Mouse (Mus musculus) yolk sac, embryonic 10.5 days (tissue): ENCODE data around the gene Cdc42bpb.

Source experiments
- DNase-seq: peaks from one replicate; pipeline ENCODE4 v3.0.0-alpha.2; 2017; ENCODE audit warnings: low spot score

Cdc42bpb gene

DNA sequence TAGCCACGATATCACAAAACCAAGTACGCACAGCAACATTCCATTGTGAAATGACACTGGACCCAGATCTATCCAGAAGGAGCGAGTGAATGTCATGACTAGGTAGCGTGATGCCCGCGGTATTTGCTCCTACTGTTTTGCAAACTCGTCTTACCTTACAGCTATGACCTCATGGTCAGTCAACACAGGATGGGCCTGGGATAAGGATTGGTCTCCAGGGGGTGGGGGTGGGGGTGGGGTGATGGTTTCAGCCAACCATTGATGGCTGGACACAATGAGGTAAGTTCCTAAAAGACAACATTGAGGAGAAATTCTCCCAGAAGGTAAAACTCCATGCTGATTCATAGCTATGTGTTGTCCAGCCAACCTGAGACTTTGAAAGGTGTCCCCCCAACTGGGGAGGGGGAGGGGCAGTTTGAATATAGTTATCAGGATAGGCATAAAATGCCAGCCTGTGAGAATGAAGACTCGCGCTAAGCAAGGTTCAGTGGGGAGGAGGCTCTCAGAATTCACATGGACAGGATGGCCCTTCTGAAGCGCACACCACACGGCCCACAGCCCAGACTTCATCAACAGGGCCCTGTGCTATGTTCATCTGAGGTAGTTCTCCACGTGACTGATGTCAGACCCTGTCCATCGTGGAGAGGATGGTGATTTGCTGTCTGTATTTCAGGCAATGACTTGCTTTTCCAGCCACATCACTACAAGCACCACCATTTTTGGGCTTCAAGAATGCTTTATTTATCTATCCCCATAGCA, 8.5 kb upstream of the Cdc42bpb start:
- DNase-seq, result no peak

DNA sequence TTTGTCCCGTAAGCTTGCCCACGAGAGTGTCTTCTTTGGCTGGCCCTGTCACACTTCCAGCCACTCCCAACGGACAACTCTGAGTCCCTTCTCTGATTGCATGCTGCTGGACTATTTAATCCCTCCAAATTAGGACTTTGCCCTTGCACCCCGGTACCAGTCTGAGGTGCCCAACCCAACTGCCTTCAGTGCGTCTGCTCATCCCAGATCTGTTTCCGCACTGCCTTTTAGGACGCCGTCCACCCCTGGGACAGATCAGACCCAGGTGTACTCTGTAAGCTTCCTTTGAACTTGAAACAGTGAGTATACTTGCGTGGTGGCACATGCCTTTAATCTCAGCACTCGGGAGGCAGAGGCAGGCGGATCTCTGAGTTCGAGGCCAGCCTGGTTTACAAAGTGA, 1.3 kb upstream of the Cdc42bpb start:
- DNase-seq, result no peak

DNA sequence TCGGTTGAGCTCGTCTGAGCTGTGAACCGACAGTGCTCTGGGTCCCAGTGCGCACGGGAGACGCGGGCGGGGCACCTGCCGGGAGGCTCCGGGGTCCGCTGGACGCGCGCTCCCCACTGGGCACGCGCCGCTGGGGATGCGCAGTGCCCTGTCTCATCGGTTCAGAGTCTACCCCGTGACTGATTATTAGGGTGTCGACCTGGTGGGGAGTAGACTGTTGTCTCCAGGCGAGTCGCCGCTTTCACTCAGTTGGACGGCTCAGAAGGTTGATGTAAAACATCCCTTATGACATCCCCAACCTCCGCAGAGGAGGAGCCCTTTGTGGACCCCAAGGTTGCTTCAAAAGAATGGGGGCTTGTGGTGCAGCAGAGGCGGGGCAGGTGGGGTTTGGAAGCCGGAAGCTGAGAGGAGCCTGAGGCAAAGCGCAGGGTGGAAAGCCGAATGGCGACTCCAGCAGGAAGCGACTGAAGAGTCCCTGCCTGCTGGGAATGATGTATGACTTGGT, 520 bp upstream of the Cdc42bpb start:
- DNase-seq, result no peak

DNA sequence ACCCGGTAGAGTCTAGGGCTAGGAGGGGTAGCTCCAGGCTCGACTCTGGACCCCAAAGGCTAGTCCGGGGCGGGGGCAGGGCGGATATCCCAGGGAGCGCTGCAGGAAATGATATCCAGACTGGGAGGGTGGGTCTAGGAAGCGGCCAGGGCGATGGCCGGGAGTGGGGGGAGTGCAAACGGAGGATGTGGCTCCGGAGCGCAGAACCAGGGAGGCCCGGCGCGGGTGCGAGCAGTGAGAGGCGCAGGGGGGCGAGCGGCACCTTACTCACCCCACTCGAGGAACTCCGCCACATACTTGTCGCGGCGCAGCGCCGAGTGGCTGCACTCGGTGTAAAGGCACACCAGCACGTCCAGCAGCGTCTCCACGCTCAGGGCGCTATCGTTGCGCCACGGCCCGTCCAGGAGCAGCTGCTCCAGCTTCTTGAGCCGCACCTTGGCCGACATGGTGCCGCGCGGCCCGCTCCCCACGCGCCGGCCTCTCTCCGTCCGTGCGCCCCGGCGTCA, 639 bp downstream of the Cdc42bpb start:
- peak; percentile 76 for DNase-seq

DNA sequence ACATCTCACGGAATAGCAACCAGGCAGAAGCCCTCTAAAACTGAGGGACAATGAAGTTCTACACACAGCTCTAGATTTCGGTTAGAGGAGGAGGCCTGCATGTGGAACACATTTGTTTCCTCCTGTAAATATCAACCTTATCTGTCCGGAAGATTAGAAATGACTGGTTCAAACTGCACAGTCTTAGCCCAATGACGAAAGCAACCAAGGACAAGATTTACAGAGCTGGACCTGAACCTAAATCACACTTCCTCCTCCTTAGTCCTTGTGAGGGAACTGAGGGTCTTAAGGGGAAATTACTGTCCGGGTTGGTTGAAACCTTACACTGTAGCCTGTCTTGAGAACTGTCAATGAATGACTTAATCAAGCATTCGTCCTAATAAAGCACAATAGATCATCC, 1.5 kb downstream of the Cdc42bpb start:
- peak; percentile 23 for DNase-seq

DNA sequence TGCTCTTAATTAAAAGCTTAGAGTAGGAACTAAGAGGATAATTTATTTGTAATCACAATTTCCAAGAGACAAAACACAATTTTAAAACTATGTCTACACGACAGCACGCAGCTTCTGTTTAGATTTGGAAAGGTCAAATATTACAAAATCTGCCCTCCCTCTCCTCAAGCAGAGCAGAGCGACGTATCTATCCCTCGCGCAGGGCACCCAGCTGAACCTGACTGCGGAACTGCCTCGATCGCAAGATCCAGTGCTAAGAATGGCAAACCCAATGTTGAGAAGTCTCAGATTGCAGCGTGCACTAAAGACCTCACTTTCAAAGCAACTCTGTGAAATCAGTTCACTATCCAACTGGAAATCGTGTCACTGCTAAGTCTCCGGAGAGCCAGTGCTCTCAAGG, 2.0 kb downstream of the Cdc42bpb start:
- DNase-seq, result no peak

DNA sequence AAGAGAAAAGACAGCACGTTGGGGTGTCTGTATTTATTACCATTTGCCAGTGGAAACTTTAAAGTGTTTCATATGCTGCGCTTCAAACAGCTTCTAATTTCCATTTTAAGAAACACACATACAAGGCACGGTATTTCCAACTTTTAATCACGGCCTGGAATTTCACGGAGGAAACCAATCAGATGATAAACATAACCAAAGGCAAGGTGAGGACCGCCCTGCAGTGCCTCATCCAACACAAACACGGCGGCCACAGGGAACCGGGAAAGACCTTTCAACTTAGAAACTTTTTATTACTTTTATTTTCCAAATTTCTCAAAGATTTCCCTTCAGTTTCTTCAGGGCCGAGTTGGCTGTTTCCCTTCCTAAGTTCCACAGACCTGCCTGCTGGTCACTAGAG, 2.8 kb downstream of the Cdc42bpb start:
- no peak for DNase-seq

DNA sequence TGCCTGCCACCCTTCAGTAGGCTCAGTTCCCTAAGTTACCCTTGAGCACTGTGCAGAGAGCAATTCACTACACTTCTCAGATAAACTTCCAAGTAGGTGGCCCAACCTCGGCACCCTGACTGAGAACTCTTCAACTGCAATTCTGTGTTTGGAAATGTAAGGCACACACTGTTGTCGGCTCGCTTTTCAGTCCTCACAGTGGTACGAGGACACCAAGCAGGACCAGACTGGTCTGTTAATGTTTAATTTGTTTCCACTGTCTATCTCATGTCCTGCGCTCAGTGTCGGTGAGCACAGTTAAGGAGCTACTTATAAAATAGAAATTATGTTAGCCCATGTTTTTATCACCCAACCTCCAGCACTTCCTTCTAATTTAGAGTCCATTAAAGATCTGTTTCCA, 4.1 kb downstream of the Cdc42bpb start:
- DNase-seq, result peak; percentile 54

DNA sequence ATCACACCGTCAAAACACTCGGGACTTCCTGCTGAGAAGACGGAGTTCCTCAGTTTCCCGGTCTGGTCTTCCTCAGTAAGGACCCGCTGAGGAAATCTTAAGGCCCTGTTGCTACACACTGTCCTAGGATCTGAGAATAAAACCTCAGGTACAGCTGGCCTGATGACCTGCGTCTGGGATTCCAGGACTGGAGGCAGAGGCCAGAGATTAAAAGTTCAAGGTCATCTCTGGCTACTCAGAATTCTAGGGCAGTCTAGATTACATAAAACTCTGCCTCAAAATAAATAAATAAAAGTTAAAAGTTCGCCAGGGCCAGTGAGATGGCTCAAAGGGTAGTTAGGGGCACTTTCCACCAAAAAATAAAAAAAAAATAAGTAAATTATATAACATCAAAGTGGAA, 5.6 kb downstream of the Cdc42bpb start:
- no peak for DNase-seq

DNA sequence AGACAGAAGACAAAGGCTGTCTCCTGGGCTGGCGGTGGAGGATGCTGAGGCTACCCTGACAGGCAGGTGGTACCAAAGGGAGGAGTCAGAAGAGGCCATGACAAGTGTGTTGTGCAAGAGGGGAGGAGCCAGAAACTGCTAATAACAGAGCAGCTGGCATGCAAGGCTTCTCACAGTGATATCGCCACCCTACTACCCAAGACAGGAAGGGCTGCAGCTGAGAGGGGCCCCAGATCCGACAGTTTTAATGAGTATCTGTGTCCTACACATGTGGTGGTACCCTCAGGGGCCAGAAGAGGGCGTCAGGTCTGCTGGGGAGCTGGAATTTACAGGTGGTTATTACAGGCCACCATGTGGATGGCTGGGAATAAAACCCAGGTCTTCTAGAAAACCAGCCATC, 7.3 kb downstream of the Cdc42bpb start:
- DNase-seq, result no peak

DNA sequence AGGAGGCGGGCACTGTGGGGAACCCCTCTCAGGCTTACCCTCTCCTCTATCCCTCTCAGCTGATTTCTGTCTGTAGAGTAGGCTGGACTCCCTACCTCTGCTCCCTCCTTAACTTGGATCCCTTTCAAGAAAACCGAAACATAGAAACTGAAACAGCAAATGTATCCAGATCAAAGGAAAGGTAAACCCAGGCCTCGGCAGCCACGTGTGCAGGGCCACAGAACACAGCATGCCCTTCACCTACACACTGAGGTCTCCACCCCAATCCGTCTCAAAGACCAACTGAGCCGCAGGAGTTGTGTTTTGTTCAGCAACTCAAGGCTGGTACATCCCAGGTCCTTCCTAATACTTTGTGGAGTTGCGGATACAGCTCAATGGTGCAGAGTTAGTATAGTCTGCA, 10.5 kb downstream of the Cdc42bpb start:
- DNase-seq, result no peak

DNA sequence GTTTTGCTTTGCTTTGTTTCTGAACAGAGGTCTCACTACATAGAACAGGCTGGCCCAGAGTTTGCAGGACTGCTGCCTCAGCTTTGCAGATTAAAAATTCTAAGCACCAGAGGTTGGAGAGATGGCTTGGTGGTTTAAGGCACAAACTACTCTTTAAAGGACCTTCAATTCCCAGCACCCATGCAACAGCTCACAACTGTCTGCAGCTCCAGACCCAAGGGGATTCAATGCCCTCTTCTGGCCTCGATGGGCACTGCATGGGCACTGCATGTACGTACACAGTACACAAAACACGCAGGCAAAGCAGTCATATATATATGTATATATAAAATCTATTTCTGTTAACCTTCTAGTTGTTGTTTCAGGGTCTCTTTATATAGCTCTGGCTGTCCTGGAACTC, 13.3 kb downstream of the Cdc42bpb start:
- DNase-seq, result no peak

DNA sequence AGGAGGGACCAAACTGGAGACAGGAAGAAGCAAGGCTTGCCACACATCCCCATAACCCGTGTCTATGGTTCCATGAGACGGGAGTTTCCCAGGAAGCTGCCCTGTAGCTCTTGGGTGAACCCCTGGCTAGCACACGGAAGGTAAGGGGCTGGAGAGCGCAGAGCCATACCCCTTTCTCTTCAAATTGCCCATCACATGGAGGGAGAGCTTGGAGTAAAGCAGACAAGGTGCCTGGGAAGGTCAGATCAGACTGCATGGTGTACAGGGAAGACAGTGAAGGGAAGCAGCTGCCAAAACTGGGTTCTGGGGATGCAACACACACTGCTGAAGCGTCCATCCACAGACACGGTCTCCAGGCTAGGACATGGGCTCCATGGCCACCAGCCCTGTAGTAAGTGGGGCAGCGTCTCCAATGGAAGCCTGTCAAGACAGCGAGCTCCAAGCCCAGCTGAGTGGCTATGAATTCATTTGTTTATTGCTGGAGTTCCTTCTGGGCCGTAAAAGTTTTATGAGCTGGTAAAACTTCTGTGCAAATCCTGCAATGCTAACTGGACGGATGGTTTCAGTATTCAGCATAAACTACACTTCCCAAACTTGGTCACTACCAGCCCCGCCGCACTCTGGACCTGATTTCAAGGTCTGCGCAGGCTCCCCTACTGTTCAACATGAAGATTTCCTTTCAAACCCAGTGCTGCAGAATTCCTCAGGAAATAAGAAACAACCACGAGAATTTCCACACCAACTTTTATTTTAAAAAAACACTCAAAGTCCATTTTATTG, 16.0 kb downstream of the Cdc42bpb start:
- DNase-seq, result no peak

DNA sequence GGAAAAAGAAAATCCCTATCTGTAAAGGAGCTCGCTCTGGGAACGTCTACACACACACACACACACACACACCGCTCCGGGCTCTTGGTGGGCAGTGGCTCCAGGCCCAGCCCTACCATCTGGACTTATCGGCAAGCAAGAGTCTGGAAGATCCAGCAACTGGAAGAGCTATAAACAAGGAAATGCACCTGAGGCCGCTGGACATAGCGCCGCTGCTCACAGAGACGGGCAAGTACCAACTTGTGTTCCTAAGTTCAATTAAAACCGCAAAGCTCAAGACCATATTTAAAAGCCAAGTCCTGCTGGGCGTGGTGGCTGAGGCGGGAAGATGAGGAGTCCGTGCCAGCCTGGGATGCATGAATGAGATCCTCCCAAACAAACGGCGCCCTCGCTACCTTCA, 16.8 kb downstream of the Cdc42bpb start:
- DNase-seq, result no peak

DNA sequence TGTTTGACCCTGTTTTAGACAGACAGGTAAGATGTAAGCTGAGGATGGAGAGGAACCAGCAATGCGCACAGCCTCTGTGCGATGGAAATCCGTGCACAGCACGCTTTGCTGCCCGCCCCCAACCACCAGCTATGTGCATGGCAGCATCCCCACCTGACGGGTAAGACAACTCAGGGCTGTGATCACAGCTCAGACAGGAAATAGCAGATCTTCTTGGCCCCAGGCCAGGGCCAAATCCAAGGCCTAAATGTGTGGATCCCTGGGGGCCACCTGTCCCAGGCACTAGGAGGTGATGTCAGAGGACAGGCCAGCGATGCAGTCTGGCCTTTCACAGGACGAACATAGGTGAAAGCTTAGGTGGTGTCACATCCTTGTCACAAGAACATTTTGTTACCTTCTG, 21.3 kb downstream of the Cdc42bpb start:
- no peak for DNase-seq

DNA sequence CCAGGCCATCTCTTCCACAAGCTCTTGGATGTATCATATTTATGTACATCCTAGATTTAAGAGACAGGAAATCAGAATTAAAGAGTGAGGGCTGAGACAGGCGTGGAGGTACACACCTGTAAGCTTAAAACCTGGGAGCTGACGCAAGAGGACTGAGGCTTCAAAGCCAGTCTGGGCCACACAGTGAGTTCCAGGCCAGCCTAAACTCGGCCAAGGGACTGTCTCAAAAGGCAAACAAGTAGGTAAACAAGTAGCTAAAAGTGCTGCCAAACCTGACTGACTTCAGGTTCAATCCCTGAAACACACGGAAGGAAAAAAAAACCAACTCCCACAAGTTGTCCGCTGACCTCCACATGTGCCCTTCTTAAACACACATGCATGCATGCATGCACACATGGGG, 23.4 kb downstream of the Cdc42bpb start:
- no peak for DNase-seq

DNA sequence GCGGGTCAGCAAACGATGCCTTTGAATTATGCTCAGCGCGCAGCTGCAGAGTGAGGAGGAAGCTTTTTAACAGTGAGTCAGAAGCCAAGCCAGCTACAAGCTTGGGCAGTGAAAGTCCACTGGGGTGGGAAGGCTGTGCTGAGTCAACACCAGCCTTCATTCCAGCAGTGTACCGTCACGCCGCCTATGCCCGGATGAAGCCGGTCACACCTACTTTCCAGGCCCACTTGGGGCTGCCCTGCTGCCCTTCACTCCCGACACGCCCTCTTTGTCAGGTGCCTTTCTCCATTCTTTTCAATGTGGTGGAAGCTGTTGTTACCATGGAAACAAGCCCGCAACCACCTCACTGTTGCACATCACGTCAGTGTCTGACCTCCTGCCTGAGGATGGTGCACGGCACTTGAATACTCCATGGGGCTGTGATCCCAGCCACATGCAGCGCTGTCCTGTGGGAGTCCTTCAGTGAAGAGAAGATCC, 24.0 kb downstream of the Cdc42bpb start:
- DNase-seq, result peak; percentile 89

DNA sequence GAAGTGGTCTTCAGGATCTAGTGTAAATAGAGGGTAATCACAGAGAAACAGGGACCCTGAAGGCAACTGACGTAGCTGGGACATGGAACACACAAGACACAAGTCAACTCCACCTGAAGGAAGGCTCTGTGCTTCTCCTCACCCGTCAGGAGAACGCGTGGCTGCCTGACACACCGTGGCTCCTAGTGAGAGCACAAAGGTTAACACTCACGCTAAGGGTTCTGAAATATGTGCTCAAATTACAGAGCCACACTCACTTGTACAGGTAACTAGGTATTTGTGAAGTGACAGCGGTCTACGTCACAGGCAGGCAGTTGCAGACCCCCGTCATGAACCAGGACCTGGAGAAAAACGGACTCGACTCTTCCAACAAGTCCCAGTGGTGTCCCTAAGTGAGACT, 24.5 kb downstream of the Cdc42bpb start:
- DNase-seq, result no peak

DNA sequence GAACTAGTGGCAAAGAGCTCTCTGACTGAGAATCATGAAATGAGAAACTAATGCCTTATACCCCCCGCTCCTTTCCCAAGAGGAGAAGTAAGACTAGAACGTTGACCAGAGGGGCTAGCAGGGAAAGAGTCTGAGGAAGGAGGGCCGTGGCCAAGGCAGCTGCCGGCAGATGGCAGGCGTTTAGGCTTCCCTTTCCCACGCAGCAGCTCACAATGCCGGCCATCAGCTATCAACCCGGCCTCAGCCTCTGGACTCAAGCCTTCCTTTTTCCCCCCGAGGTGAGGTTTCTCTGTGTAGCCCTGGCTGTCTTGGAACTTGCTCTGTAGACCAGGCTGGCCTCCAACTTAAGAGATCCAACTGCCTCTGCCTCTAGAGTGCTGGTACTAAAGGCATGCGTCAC, 25.0 kb downstream of the Cdc42bpb start:
- no peak for DNase-seq

DNA sequence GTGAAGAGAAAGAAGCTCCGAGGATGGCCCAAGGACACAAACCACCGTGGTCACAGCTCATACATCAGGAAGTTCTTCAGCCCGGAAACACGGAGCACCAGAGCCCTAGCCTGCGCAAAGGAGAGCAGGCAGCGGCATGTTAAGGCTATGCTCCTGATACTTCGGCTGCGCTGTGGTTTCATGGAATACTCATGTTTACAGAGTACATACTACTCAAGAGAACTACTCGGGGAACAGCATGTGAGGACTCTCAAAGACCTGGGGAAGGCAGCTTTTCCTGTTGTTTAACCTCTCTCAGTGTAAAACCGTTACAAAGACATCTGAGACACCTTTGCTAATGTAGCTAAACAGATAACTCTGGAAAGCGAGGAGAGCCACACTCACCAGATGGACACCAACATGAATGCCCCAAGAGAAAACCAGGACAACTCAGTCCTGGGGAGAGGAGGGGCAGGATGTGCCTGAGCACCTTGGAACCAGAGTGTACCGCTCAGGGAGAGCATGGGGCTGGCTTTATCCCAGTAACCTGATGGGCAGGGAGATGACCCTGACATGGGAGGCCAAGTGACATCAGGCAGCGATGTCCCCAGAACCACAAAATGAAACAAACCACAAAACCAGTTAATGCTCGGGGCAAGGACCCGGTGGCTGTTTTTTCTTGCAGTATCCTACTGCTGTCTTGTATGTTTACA, 27.8 kb downstream of the Cdc42bpb start:
- no peak for DNase-seq

DNA sequence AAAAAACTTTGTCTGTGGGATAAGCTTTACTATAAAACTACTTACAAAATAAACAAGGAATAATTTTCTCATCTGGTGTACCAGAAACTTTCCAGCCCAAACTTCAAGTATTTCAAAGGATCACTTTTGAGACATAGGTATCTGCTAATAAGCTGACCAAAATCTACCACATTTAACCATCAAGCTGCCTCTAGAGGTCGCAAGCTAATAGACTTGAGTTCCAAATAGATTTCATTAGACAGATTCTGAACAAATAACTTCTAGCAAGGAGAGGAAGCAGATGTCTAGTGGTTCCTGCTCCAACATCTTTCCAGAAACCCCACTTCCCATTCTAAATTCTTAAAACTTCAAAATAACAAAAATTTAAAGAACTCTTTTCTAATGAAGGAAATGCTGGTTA, 33.6 kb downstream of the Cdc42bpb start:
- DNase-seq, result no peak

DNA sequence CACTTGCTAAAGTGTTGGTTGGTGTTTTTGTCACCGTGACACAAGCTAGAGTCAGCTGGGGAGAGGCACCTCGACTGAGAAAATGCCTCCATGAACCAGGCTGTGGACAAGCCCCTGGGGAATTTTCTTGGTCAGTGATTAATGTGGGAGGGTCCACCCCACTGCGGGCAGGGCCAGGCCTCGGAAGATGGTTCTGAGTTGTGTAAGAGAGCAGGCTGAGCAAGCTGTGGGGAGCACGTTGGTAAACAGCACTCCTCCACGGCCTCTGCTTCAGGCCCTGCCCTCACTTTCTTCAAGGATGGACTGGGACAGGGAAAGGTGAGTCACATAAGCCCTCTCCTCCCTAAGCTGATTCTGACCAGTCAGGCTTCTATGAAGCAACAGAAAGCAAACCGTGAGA, 36.8 kb downstream of the Cdc42bpb start:
- no peak for DNase-seq
